Mouse (Mus musculus) forebrain, embryonic 16.5 days (tissue): ENCODE measurements around the gene Tex261. TPM values are rescaled to one million over a fixed set of nuclear protein-coding genes. Genes with fewer than 3 reads are reported as not detected.

Experiments used
- ATAC-seq: fragments of 200-750 bp; cut with Nextera tagmentation; 2 replicates; pipeline ENCODE4 v1.8.0; 2017; ENCODE audit warnings: mild to moderate bottlenecking, moderate library complexity
- H3K27ac ChIP-seq: fragments of 300-500 bp; sonication (generic); 2 replicates; pipeline ENCODE4 v1.5.1; 2014; ENCODE audit warnings: low read length, control low read depth
- H3K27me3 ChIP-seq: fragments of 300-500 bp; sonication (generic); replicated peaks from 2 replicates; pipeline ENCODE4 v1.6.1; 2014; ENCODE audit warnings: low read length; ENCODE audit not compliant: control insufficient read depth, insufficient read depth
- H3K36me3 ChIP-seq: fragments of 300-500 bp; sonication (generic); 2 replicates; pipeline ENCODE4 v1.6.1; 2014; ENCODE audit not compliant: control insufficient read depth, insufficient read depth
- H3K4me1 ChIP-seq: fragments of 300-500 bp; sonication (generic); replicated peaks from 2 replicates; pipeline ENCODE4 v1.6.1; 2014; ENCODE audit warnings: low read length; ENCODE audit not compliant: control insufficient read depth, insufficient read depth
- H3K4me2 ChIP-seq: fragments of 300-500 bp; sonication (generic); 2 replicates; pipeline ENCODE4 v1.6.1; 2014; ENCODE audit warnings: mild to moderate bottlenecking, low read length, control low read depth
- H3K4me3 ChIP-seq: fragments of 300-500 bp; sonication (generic); replicated peaks from 2 replicates; pipeline ENCODE4 v1.5.1; 2014; ENCODE audit warnings: mild to moderate bottlenecking, low read length, control low read depth
- H3K9ac ChIP-seq: fragments of 300-500 bp; sonication (generic); replicated peaks from 2 replicates; pipeline ENCODE4 v1.6.1; 2014; ENCODE audit warnings: low read depth, low read length, control low read depth
- H3K9me3 ChIP-seq: fragments of 300-500 bp; sonication (generic); 2 replicates; pipeline ENCODE4 v1.6.1; 2016; ENCODE audit warnings: low read length; ENCODE audit not compliant: control insufficient read depth
- WGBS: fragments of 180-500 bp; shearing (Covaris S2); extraction: QIAGEN DNeasy Blood & Tissue Kit; methylation state at CpG from one replicate; pipeline ENCODE4 v1.1.7; 2014; 5-methylcytosine and 5-hydroxymethylcytosine counted together
- polyA plus RNA-seq: library from polyadenylated mRNA; unstranded; fragments of >200 nt; fragmentation: Nextera tagmentation; extraction: Ambion mirVana; gene quantifications from 2 replicates; pipeline ENCODE4 v1.2.1, GENCODE M21; 2015

The Tex261 gene
- polyA plus RNA-seq, 1 experiment from 2014 or later: 63.1 TPM

- Histone ChIP-seq H3K4me1 (no peaks in the 10 kb centered on the region), H3K4me2 (no peak overlapping the region), H3K9ac (no peak overlapping the region), H3K27ac (no peak overlapping the region), H3K36me3 (no peaks in the 10 kb centered on the region), H3K27me3 (peaks cover 48% of the 10 kb centered on the region), H3K4me3 (no peak overlapping the region), H3K9me3 (no peaks in the 10 kb centered on the region)
- 14% methylated on average over 6 of the region's 6 CpGs for WGBS
- no peak for ATAC-seq
Observed at GRCm38 (mm10) chr6:83722526-83722925, 53.1 kb downstream of the Tex261 start.

Other genes starting within 250 kb of the Tex261 start
- gene Actg2, start 239.5 kb downstream of the Tex261 start, polyA plus RNA-seq: 1.9 and 2.3 TPM in 2 replicates
- 58.0 and 59.2 TPM in 2 replicates for gene Stambp, start 203.1 kb downstream of the Tex261 start, polyA plus RNA-seq
- gene Clec4f, start 119.6 kb downstream of the Tex261 start, polyA plus RNA-seq: not detected in 2 replicates
- gene Cd207, start 98.0 kb downstream of the Tex261 start, polyA plus RNA-seq: not detected in 2 replicates
- gene Vax2, start 64.5 kb downstream of the Tex261 start, polyA plus RNA-seq: not detected in 2 replicates
- 0.24 TPM in 2 replicates for gene Atp6v1b1, start 32.8 kb downstream of the Tex261 start, polyA plus RNA-seq
- gene Ankrd53, start 13.2 kb downstream of the Tex261 start, polyA plus RNA-seq: 0.18 TPM in 1 of 2 replicates, not detected in the other
- gene Nagk, start 19.2 kb upstream of the Tex261 start, polyA plus RNA-seq: 97.5 and 123 TPM in 2 replicates
- 33.9 and 50.2 TPM in 2 replicates for gene Paip2b, start 55.9 kb upstream of the Tex261 start, polyA plus RNA-seq
- gene Zfp638, start 91.3 kb upstream of the Tex261 start, polyA plus RNA-seq: 90.8 and 99.0 TPM in 2 replicates
- gene Dysf, start 232.8 kb upstream of the Tex261 start, polyA plus RNA-seq: 1.7 and 1.8 TPM in 2 replicates